In the genomic region with DNA sequence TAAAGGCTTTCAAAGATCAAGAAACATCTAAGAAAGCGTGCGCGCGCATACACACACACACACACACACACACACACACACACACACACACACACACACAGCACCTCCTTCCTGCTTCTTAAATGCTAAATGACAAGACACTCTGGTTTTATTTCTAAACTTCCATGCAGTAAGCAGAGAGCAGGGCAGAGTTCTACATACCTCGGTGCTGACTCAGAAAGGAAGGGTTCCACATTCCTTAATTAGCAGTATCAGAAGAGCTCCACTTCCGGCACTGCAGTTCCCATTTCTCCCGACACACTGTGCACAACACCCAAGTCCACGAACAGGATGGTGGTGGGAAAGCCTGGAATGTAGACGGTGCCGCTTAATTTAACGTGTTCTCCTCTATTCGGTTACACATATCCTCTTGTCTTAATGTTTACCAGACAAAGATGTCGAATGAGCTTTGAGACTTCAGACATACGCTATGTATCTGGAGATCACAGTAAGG, we compare ENCODE assay signal across 8 mouse cellular contexts. TPM values are rescaled to one million over a fixed set of nuclear protein-coding genes. Genes with fewer than 3 reads are reported as not detected.
A peak's percentile ranks its signal among the peaks of the same experiment; 100 is the strongest.
DNase-seq lines count a peak whose midpoint lies in the region; ATAC-seq lines count a peak whose summit lies in the region.

A gene (minus strand): TSS at position 443 of the 493 bp plus-strand sequence.

- H3K27ac ChIP-seq in hindbrain, embryonic 14.5 days: no peak within 1 kb of the TSS

- H3K4me1 ChIP-seq in hindbrain, embryonic 14.5 days (replicated peaks; ENCODE audit: control insufficient read depth, insufficient read depth, low read length): no peaks in the 10 kb centered on the region

- H3K9me3 ChIP-seq in hindbrain, embryonic 14.5 days (ENCODE audit: control insufficient read depth, low read length): no peaks in the 10 kb centered on the region

- 72% methylated on average over 14 of the region's 14 CpGs for WGBS in hindbrain, embryonic 14.5 days

- H3K9ac ChIP-seq in hindbrain, embryonic 14.5 days: no peak within 1 kb of the TSS

- DNase-seq in heart, adult 18-20 months: peak; percentile 75 to 80
- DNase-seq in kidney, postnatal 14 days: peak; percentile 63
- DNase-seq in hindbrain, embryonic 14.5 days (ENCODE audit: low spot score): no peak
- no peak for DNase-seq in spleen, adult 12 weeks (ENCODE audit: low spot score)
- no peak for DNase-seq in right cerebral cortex, postnatal 10 days (ENCODE audit: low spot score in 2 of 2)

- ATAC-seq in CD4-positive, CD25-positive, alpha-beta regulatory T cell, adult 4 months: peak; percentile 82
- peak; percentile 65 for ATAC-seq in activated CD4-positive, CD25-positive, alpha-beta regulatory T cell, adult 4 months
- peak; percentile 6; the same call in 1 of the 2 replicates for ATAC-seq in megakaryocyte-erythroid progenitor cell, adult 5-6 weeks (replicated peaks; ENCODE audit: low FRiP score, low TSS enrichment, poor library complexity, severe bottlenecking)
- no peak for ATAC-seq in hindbrain, embryonic 14.5 days (ENCODE audit: low FRiP score)

- no peak within 1 kb of the TSS for H3K4me2 ChIP-seq in hindbrain, embryonic 14.5 days (replicated peaks)

- H3K36me3 ChIP-seq in hindbrain, embryonic 14.5 days (replicated peaks; ENCODE audit: control insufficient read depth, insufficient read depth): no peaks in the 10 kb centered on the region

- H3K4me3 ChIP-seq in hindbrain, embryonic 14.5 days (replicated peaks; ENCODE audit: low read length): no peak within 1 kb of the TSS

- H3K27me3 ChIP-seq in hindbrain, embryonic 14.5 days (ENCODE audit: control insufficient read depth, insufficient read depth, low read length): no peaks in the 10 kb centered on the region

RNA-seq across cellular contexts. Expression of the gene that starts here (rescaled TPM):
- 10 to 100 TPM in 1 of 2 experiments, 1 to 10 TPM in 1; 8.1 to 10.4 TPM for polyA plus RNA-seq in CD4-positive, CD25-positive, alpha-beta regulatory T cell, adult 4 months (2017; shearing (Covaris generic))
- polyA plus RNA-seq in activated CD4-positive, CD25-positive, alpha-beta regulatory T cell, adult 4 months (2017; shearing (Covaris generic)): 10 to 100 TPM in 1 of 2 experiments, 1 to 10 TPM in 1; 9.1 to 10.4 TPM
- 10 to 100 TPM in 1 of 2 experiments, 1 to 10 TPM in 1; 7.5 to 10.2 TPM for total RNA-seq in heart, adult 18-20 months (2021)
- 26.3 and 61.7 TPM in 2 replicates for total RNA-seq in megakaryocyte-erythroid progenitor cell, adult 5-6 weeks (2014; fragmentation: Nextera tagmentation)
- total RNA-seq in megakaryocyte-erythroid progenitor cell, adult 5-6 weeks (2017): 16.2 and 30.3 TPM in 2 replicates
- polyA plus RNA-seq in hindbrain, embryonic 14.5 days (2014; fragmentation: Nextera tagmentation; extraction: Ambion mirVana): 0.98 and 1.5 TPM in 2 replicates

Comparison
In these comparisons a context has a peak if more than half of its experiments do, and no peak if none do; other contexts are left out.
1. DNase-seq: peak in heart, adult 18-20 months (2 of 2) and kidney, postnatal 14 days (single experiment); none in hindbrain, embryonic 14.5 days (single experiment), spleen, adult 12 weeks (single experiment) and right cerebral cortex, postnatal 10 days (0 of 2).